Mouse (Mus musculus): ENCODE data around the gene Ppp1r12b. TPM values are rescaled to one million over a fixed set of nuclear protein-coding genes. Genes with fewer than 3 reads are reported as not detected.

Ppp1r12b gene
- total RNA-seq (2015) (3.7 and 5.0 TPM in 2 replicates), total RNA-seq (2017) (4.4 and 4.6 TPM in 2 replicates)

DNA sequence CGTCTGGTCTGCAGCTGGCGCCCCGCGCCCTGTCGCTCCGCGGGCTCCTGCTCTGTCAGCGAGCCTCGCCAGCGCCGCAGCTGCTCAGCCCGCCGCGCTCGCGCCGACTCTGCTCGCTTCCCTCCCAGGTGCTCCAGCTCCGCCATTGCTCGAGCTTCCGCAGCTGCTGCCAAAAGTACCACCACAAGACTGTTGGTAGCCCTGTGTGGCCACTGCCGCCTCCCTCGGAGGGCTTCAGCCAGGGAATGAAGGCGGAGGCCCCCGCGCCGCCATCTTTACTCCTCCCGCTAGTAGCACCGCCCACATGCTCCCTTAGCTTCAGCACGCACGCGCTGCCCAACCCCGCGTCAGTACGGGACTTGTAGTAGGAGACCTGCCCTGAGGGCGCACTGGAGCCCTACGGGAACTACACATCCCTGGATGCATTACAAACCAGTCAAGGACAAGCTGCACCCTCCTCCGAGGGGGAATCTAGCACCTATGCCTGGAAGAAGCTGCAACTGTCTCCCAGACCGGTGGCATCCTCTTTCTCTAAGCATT is at the start of gene Ppp1r12b:
Ppp1r12b (minus strand) TSS at position 306 of the 540 bp plus-strand sequence.
- peak; percentile 99 for ATAC-seq (ENCODE audit: poor library complexity, severe bottlenecking)

- ATAC-seq (ENCODE audit: poor library complexity, severe bottlenecking), result no peak
Measured at GRCm38 (mm10) chr1:135003346-135003745, 47.6 kb upstream of the Ppp1r12b start.

DNA sequence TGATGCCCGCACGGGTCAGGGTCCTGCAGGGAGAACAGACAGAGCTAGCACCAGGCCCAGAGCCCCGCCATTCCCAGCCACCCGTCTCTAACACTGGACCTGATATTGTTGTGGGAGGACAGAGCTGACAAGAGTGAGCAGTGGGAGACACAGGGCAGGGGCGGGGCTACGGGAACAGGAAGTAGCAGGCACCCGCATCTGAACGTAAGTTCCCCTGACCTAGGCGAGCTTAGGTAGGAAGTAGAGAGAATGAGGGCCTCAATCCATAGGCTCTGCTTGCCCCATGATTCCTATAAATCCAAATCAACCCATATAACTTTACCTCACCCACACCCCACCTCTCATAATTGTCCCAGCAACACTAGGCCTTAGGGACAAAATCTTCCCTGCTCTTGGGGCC is 44.8 kb upstream of the Ppp1r12b start:
- ATAC-seq (ENCODE audit: poor library complexity, severe bottlenecking), result peak; percentile 84

- ATAC-seq (ENCODE audit: poor library complexity, severe bottlenecking), result no peak
Measured at GRCm38 (mm10) chr1:134998231-134998630, 42.5 kb upstream of the Ppp1r12b start.

- ATAC-seq (ENCODE audit: poor library complexity, severe bottlenecking), result no peak
Measured at GRCm38 (mm10) chr1:134997568-134997967, 41.8 kb upstream of the Ppp1r12b start.

- no peak for ATAC-seq (ENCODE audit: poor library complexity, severe bottlenecking)
Measured at GRCm38 (mm10) chr1:134996471-134996870, 40.7 kb upstream of the Ppp1r12b start.

GRCm38 (mm10) chr1:134995954-134996353 is 40.2 kb upstream of the Ppp1r12b start:
- ATAC-seq (ENCODE audit: poor library complexity, severe bottlenecking), result peak; percentile 40; the same call in 1 of the 2 replicates

GRCm38 (mm10) chr1:134995437-134995836 is 39.7 kb upstream of the Ppp1r12b start:
- no peak for ATAC-seq (ENCODE audit: poor library complexity, severe bottlenecking)

- no peak for ATAC-seq (ENCODE audit: poor library complexity, severe bottlenecking)
Measured at GRCm38 (mm10) chr1:134994739-134995138, 39.0 kb upstream of the Ppp1r12b start.

DNA sequence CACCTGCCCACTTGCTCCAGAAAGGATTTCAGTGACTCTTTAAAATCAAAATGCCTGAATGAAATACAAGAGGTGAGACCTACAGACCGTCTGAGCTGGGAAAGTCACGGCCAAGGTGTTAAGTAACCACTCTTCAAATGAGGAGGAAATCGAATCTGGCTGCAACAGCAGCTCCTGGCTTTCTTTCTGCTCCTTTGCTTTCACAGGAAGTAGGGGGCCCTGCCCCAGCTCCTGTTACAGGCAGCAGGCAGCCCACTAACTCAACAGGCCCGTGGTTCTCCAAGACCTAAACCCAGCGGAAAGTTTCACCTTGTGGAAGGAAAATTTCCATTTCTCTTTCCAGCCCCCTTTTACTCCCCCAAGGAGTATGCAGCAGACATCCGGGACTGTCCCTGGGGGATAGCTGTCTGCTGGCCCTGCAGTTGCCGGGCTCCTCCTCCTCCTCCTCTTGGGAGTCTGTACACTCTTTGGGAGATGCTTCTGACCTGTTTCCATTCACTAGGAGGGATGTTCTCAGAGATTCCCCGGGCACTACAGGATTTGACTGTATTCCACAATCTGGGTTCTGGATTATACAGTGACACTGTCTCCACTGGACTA is 36.4 kb upstream of the Ppp1r12b start:
- no peak for ATAC-seq (ENCODE audit: poor library complexity, severe bottlenecking)

GRCm38 (mm10) chr1:134989372-134989771 is 33.6 kb upstream of the Ppp1r12b start:
- peak; percentile 71; the same call in 1 of the 2 replicates for ATAC-seq (ENCODE audit: poor library complexity, severe bottlenecking)

DNA sequence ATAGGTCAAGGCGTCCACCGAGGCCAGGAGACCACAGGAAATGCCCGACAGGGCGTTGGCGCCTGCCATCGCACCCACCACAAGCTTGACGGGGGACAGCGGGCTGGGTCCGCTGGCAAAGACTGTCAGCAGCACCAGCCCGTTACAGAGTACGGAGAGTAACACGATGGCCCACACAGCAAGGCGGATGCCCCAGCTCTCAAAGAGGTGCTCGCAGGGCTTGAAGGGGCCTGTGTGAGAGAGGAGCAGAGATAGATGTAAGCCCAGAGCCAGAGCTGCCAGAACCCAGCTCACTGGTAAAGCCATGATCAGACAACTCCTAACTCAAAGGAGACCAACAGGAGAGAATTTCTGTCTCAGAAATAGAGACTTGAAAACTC is 32.2 kb upstream of the Ppp1r12b start:
- no peak for ATAC-seq (ENCODE audit: poor library complexity, severe bottlenecking)

DNA sequence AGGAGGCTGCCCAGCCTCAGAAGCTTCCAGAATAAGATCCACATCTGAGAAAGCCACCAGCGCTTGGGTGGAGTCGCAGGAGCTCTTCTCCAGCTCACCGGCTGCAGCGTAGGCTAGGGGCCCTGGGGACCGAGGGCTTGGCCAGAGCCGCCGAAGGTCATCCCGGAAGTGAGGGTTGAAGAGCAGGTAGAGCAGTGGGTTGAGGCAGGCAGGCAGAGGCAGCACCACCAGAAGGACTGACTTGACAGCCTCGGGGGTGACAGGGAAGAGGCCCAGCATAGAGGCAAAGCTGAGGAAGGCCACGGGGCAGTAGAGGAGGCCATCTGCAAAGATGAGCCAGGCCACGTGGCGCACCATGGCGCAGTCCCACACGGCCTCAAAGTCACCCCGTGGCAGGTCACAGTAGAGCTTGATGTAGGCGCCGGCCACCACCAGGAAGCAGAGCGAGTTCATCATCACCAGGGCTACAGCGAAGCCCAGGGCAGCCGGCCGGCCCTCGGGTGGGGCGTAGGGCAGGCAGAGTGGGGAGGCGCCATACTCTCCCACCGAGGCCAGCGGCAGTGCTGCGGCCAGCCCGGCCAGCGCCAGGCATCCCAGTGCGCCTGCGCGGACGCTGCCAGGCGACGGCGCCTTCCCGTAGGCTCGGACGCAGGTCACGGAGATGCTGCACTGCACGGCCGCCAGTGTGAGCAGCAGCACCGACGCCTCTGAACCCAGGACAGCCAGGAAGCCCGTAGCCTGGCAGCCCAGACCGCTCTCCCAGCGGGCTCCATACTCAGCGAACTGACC is 31.6 kb upstream of the Ppp1r12b start:
- ATAC-seq (ENCODE audit: poor library complexity, severe bottlenecking), result peak; percentile 62

GRCm38 (mm10) chr1:134972920-134973319 is 17.2 kb upstream of the Ppp1r12b start:
- ATAC-seq (ENCODE audit: poor library complexity, severe bottlenecking), result no peak

DNA sequence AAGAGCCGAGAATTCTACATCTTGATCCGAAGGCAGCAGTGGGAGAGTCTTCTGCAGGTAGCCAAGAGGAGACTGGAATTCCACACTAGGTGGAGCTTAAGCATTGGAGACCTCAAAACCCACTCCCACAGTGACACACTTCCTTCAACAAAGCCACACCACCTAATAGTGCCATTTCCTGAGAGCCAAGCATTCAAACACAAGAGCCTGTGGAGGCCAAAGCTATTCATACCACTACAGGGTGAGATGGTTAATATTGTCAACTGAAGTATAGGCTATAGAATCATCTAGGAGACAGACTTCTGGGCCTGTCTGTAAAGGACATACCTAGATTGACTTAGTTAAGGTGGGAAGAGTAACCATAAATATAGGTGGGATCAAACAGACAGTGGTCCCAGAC is 9.7 kb upstream of the Ppp1r12b start:
- no peak for ATAC-seq (ENCODE audit: poor library complexity, severe bottlenecking)

GRCm38 (mm10) chr1:134962821-134963220 is 7.1 kb upstream of the Ppp1r12b start:
- peak; percentile 44; the same call in 1 of the 2 replicates for ATAC-seq (ENCODE audit: poor library complexity, severe bottlenecking)

- peak; percentile 99 for ATAC-seq (ENCODE audit: poor library complexity, severe bottlenecking)
Measured at GRCm38 (mm10) chr1:134962053-134962803, 6.5 kb upstream of the Ppp1r12b start, which contains the start of gene Ube2t. TSS of gene Ube2t (plus strand) at chr1:134962565.

GRCm38 (mm10) chr1:134960634-134961033 is 4.9 kb upstream of the Ppp1r12b start:
- ATAC-seq (ENCODE audit: poor library complexity, severe bottlenecking), result no peak

- 0 out of 2 replicates have a peak, but pooled peaks have one; percentile 4 for ATAC-seq (ENCODE audit: poor library complexity, severe bottlenecking)
Measured at GRCm38 (mm10) chr1:134955050-134955636, 599 bp downstream of the Ppp1r12b start.

- ATAC-seq (ENCODE audit: poor library complexity, severe bottlenecking), result no peak
Measured at GRCm38 (mm10) chr1:134949946-134950345, 5.8 kb downstream of the Ppp1r12b start.

GRCm38 (mm10) chr1:134947590-134947989 is 8.2 kb downstream of the Ppp1r12b start:
- no peak for ATAC-seq (ENCODE audit: poor library complexity, severe bottlenecking)
